Mouse (Mus musculus) left cerebral cortex, adult 2 months (tissue): ENCODE data around the gene Trem1. TPM values are rescaled to one million over a fixed set of nuclear protein-coding genes. Genes with fewer than 3 reads are reported as not detected.

Experiments used
- DNase-seq, 2 experiments: peaks; one replicate each; pipeline ENCODE4 v3.0.0; 2021 to 2022; ENCODE audit warnings: low spot score in 2 of 2, mixed read lengths in 1 of 2; ENCODE audit errors: extremely low spot score in 1 of 2
- H3K27ac ChIP-seq: fragments of 200-600 bp; 2 replicates; pipeline ENCODE4 v1.8.1; 2022
- H3K4me3 ChIP-seq: fragments of 200-600 bp; 2 replicates; pipeline ENCODE4 v1.8.1; 2022
- CTCF ChIP-seq: fragments of 200-600 bp; IDR thresholded peaks from 2 replicates; pipeline ENCODE4 v1.8.1; 2022; ENCODE audit warnings: antibody characterized with exemption, mild to moderate bottlenecking, moderate library complexity
- intact Hi-C: fragments of 180-260 bp; cut with DNase I; formaldehyde crosslinking; loops from one replicate; pipeline ENCODE4 v1.15.1; 2025
- total RNA-seq, 2 experiments: library from RNA; stranded (reverse); gene quantifications; 2 replicates each; pipeline ENCODE4 v1.2.3; 2021

Trem1 gene
- total RNA-seq, 2 experiments from 2014 or later, result not detected

- intact Hi-C loops, result no loop called here
- TF ChIP-seq CTCF, result no peak
- Histone ChIP-seq H3K27ac (no peak overlapping the region), H3K4me3 (no peak overlapping the region)
- DNase-seq, result no peak
These were observed 40.0 kb downstream of the Trem1 start for GRCm38 (mm10) chr17:48272598-48272997.

GRCm38 (mm10) chr17:48274098-48274497 is 41.5 kb downstream of the Trem1 start:
- H3K27ac ChIP-seq, result no peak overlapping the region
- H3K4me3 ChIP-seq, result no peak overlapping the region
- intact Hi-C loops, result loop anchor here (2.0 kb wide), 1 partner anchor 137 kb away; the partner anchor contains the start of gene Oard1
- no peak for DNase-seq
- TF ChIP-seq CTCF, result no peak

GRCm38 (mm10) chr17:48274885-48275284 is 42.3 kb downstream of the Trem1 start:
- no peak overlapping the region for H3K4me3 ChIP-seq
- TF ChIP-seq CTCF, result peak; percentile 88
- no peak overlapping the region for H3K27ac ChIP-seq
- DNase-seq, result peak; percentile 73 to 82
- intact Hi-C loops, result loop anchor here (1.0 to 2.0 kb wide), 2 partner anchors 62 to 136 kb away; partner anchors contain the start of gene Oard1

GRCm38 (mm10) chr17:48275736-48276135 is 43.2 kb downstream of the Trem1 start:
- H3K4me3 ChIP-seq, result no peak overlapping the region
- no peak for TF ChIP-seq CTCF
- DNase-seq, result no peak
- H3K27ac ChIP-seq, result no peak overlapping the region
- intact Hi-C loops, result loop anchor here (1.0 to 2.0 kb wide), 2 partner anchors 62 to 135 kb away; partner anchors contain the start of gene Oard1

GRCm38 (mm10) chr17:48278381-48278780 is 45.8 kb downstream of the Trem1 start:
- no peak for DNase-seq
- TF ChIP-seq CTCF, result no peak
- Histone ChIP-seq H3K4me3 (no peak overlapping the region), H3K27ac (no peak overlapping the region)
- intact Hi-C loops, result no loop called here

GRCm38 (mm10) chr17:48279002-48279401 is 46.4 kb downstream of the Trem1 start:
- no peak for DNase-seq
- Histone ChIP-seq H3K4me3 (no peak overlapping the region), H3K27ac (no peak overlapping the region)
- intact Hi-C loops, result no loop called here
- TF ChIP-seq CTCF, result no peak

GRCm38 (mm10) chr17:48280943-48281738 is 48.6 kb downstream of the Trem1 start:
- no peak overlapping the region for H3K4me3 ChIP-seq
- no peak for DNase-seq
- TF ChIP-seq CTCF, result no peak
- H3K27ac ChIP-seq, result no peak overlapping the region
- intact Hi-C loops, result no loop called here

- Histone ChIP-seq H3K27ac (no peak overlapping the region), H3K4me3 (no peak overlapping the region)
- TF ChIP-seq CTCF, result no peak
- no peak for DNase-seq
- intact Hi-C loops, result no loop called here
These were observed 49.1 kb downstream of the Trem1 start for GRCm38 (mm10) chr17:48281739-48282085.

GRCm38 (mm10) chr17:48286765-48287164 is 54.2 kb downstream of the Trem1 start:
- intact Hi-C loops, result loop anchor here (5.0 kb wide), 1 partner anchor 41 kb away; no protein-coding TSS in a partner anchor
- H3K4me3 ChIP-seq, result no peak overlapping the region
- H3K27ac ChIP-seq, result no peak overlapping the region
- DNase-seq, result no peak
- peak; percentile 24 for TF ChIP-seq CTCF

GRCm38 (mm10) chr17:48287276-48287675 is 54.7 kb downstream of the Trem1 start:
- DNase-seq, result no peak
- H3K4me3 ChIP-seq, result no peak overlapping the region
- peak; percentile 34 for TF ChIP-seq CTCF
- intact Hi-C loops, result loop anchor here (5.0 kb wide), 1 partner anchor 40 kb away; no protein-coding TSS in a partner anchor
- H3K27ac ChIP-seq, result no peak overlapping the region

- H3K27ac ChIP-seq, result no peak overlapping the region
- intact Hi-C loops, result no loop called here
- no peak for TF ChIP-seq CTCF
- H3K4me3 ChIP-seq, result no peak overlapping the region
- no peak for DNase-seq
These were observed 61.1 kb downstream of the Trem1 start for GRCm38 (mm10) chr17:48293500-48294194.

Other genes starting within 250 kb of the Trem1 start
- gene 1700122O11Rik, start 194.5 kb upstream of the Trem1 start, total RNA-seq, result not detected
- not detected for gene 1700067P10Rik, start 143.4 kb upstream of the Trem1 start, total RNA-seq
- not detected for gene 9830107B12Rik, start 86.5 kb upstream of the Trem1 start, total RNA-seq
- not detected for gene A530064D06Rik, start 65.5 kb upstream of the Trem1 start, total RNA-seq
- under 1 TPM; 0.36 to 0.72 TPM for gene Trem3, start 15.0 kb downstream of the Trem1 start, total RNA-seq
- gene Treml4, start 31.5 kb downstream of the Trem1 start, total RNA-seq, result under 1 TPM in 1 of 2 experiments, not detected in 1; 0.34 TPM
- under 1 TPM; 0.18 to 0.49 TPM for gene Treml2, start 66.7 kb downstream of the Trem1 start, total RNA-seq
- gene B430306N03Rik, start 83.4 kb downstream of the Trem1 start, total RNA-seq, result under 1 TPM in 1 of 2 experiments, not detected in 1; 0.48 TPM
- gene Trem2, start 113.6 kb downstream of the Trem1 start, total RNA-seq, result 10 to 100 TPM in 1 of 2 experiments, 1 to 10 TPM in 1; 8.3 to 11.0 TPM
- under 1 TPM; 0.42 to 0.43 TPM for gene Treml1, start 127.1 kb downstream of the Trem1 start, total RNA-seq
- 10 to 100 TPM; 24.3 to 24.9 TPM for gene Nfya, start 177.1 kb downstream of the Trem1 start, total RNA-seq
- gene Oard1, start 177.2 kb downstream of the Trem1 start, total RNA-seq, result 10 to 100 TPM; 10.0 to 10.4 TPM
- not detected for gene Apobec2, start 200.2 kb downstream of the Trem1 start, total RNA-seq
- gene Tspo2, start 218.8 kb downstream of the Trem1 start, total RNA-seq, result not detected
- gene Unc5cl, start 222.1 kb downstream of the Trem1 start, total RNA-seq, result under 1 TPM in 1 of 2 experiments, not detected in 1; 0.30 TPM